Mouse (Mus musculus) heart, adult 8-10 months (tissue): ENCODE measurements around the gene Rhox3f. TPM values are rescaled to one million over a fixed set of nuclear protein-coding genes. Genes with fewer than 3 reads are reported as not detected.
"Not testable (repeated sequence)": the region's sequence is repeated elsewhere in the genome, so short reads cannot be mapped to it uniquely, and the experiment has no call there.

Experiments
- DNase-seq: peaks from one replicate; pipeline ENCODE4 v3.0.0; 2022; ENCODE audit warnings: low spot score
- total RNA-seq, 4 experiments: library from RNA; stranded (reverse); gene quantifications; 2 replicates each; pipeline ENCODE4 v1.2.4; 2022

Gene Rhox3f
- total RNA-seq: not detected

DNA sequence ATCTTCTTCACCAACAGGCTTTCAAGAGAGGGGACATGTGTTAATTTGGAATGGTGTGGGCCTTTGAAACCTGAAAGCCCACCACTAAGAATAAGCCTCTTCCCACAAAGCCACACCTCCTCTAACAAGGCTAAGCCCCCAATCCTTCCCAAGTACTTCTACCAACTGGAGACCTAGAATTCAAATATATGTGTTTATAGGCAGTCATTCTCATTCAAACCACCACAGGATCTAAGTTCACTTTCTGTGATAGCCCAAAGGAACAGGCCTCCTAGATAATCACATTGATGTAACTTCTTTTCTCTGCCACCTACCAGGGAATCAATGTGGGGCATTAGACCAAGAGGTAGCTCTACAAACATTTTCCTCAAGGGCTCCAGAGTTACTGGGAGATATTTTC lies at the start of gene Rhox3f:
Gene Rhox3f (plus strand): TSS at position 301 of the 400 bp plus-strand sequence.
- DNase-seq: not testable (repeated sequence)

DNA sequence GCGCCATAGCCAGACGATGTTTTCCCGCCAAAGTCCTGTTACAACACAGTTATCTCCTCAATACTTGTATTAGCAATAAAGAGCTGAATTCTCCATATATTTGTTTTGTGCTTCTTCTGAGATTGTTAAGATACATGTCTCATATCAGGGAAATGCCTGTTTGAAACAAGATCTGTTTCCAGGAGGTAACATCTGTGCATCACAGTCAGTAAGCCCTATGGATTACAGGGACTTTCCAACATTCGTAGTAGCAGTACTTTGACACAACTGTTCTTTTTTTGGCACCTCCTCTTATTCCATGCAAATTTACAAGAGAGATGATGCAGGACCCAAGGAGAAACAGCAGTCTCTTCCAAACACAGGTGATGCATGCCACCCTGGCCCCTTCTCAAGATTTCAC lies 39.1 kb upstream of the Rhox3f start, which contains the start of gene Rhox3e:
Gene Rhox3e (plus strand): TSS at position 301 of the 400 bp plus-strand sequence.
- DNase-seq: not testable (repeated sequence)

DNA sequence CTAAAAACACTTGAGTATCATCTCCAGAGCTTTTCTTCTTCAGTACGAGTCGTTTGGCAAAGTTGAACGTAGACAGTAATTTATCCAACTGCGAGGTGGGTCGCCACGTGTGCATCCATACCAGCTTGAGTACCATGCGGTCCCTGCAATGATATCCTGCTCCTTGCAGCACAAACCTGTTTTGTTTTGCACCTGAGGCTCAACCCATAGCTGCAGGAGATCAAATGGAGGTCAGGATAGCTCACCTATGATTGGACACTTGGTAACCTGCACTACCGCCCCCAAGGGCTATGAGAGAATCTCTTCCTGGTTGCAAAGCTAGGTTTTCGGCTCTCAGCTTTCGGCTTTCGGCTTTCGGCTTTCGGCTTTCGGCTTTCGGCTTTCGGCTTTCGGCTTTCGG lies 23.7 kb upstream of the Rhox3f start, which contains the start of gene Rhox4e:
Gene Rhox4e (plus strand): TSS at position 301 of the 400 bp plus-strand sequence.
- DNase-seq: not testable (repeated sequence)

DNA sequence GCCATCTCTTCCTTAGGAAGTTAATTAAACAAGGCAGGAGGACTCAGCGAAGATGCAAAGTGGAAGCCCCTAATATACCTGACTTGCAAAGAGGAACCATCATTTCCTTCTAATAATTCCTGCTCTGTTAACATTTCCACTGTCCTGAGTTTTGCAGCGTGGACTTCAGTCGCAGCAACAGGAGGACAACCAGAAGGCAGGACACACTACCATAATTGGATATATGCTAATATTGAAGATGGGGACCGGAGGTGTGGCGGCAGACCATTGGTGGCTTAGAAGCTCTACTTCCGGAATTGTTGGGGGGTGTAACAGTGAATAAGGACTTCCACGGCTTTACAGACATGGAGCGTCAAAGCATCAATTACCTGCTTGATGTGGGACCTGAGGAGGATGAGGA lies 9.7 kb upstream of the Rhox3f start, which contains the start of gene Rhox2f:
Gene Rhox2f (plus strand): TSS at position 301 of the 400 bp plus-strand sequence.
- not testable (repeated sequence) for DNase-seq

GRCm38 (mm10) chrX:37572638-37573037 lies 8.2 kb upstream of the Rhox3f start:
- DNase-seq: not testable (repeated sequence)

DNA sequence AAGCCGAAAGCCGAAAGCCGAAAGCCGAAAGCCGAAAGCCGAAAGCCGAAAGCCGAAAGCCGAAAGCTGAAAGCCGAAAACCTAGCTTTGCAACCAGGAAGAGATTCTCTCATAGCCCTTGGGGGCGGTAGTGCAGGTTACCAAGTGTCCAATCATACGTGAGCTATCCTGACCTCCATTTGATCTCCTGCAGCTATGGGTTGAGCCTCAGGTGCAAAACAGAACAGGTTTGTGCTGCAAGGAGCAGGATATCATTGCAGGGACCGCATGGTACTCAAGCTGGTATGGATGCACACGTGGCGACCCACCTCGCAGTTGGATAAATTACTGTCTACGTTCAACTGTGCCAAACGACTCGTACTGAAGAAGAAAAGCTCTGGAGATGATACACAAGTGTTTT lies 26.8 kb downstream of the Rhox3f start, which contains the start of gene Rhox4f:
Gene Rhox4f (minus strand): TSS at position 101 of the 400 bp plus-strand sequence.
- DNase-seq: not testable (repeated sequence)

DNA sequence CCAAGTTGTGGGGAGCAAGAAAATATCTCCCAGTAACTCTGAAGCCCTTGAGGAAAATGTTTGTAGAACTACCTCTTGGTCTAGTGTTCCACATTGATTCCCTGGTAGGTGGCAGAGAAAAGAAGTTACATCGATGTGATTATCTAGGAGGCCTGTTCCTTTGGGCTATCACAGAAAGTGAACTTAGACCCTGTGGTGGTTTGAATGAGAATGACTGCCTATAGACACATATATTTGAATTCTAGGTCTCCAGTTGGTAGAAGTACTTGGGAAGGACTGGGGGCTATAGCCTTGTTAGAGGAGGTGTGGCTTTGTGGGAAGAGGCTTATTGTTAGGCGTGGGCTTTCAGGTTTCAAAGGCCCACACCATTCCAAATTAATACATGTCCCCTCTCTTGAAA lies 47.7 kb downstream of the Rhox3f start, which contains the start of gene Rhox3g:
Gene Rhox3g (minus strand): TSS at position 101 of the 400 bp plus-strand sequence.
- DNase-seq: not testable (repeated sequence)

Other genes with a start within 250 kb of the Rhox3f start
- not detected for gene Rhox3a2, start 201.0 kb upstream of the Rhox3f start, total RNA-seq
- not detected for gene Rhox4a2, start 190.1 kb upstream of the Rhox3f start, total RNA-seq
- not detected for gene Rhox2b, start 168.9 kb upstream of the Rhox3f start, total RNA-seq
- gene Rhox4b, start 148.5 kb upstream of the Rhox3f start, total RNA-seq: not detected
- under 1 TPM in 1 of 4 experiments, not detected in 3; 0.85 TPM for gene Rhox2c, start 127.3 kb upstream of the Rhox3f start, total RNA-seq
- gene Rhox3c, start 122.4 kb upstream of the Rhox3f start, total RNA-seq: not detected
- gene Rhox4c, start 100.7 kb upstream of the Rhox3f start, total RNA-seq: not detected
- not detected for gene Rhox2d, start 87.6 kb upstream of the Rhox3f start, total RNA-seq
- gene Rhox4d, start 66.6 kb upstream of the Rhox3f start, total RNA-seq: not detected
- gene Rhox2e, start 50.5 kb upstream of the Rhox3f start, total RNA-seq: not detected
- not detected for gene Rhox3e, start 39.0 kb upstream of the Rhox3f start, total RNA-seq
- not detected for gene Rhox4e, start 23.6 kb upstream of the Rhox3f start, total RNA-seq
- not detected for gene Rhox2f, start 9.6 kb upstream of the Rhox3f start, total RNA-seq
- not detected for gene Rhox4f, start 26.7 kb downstream of the Rhox3f start, total RNA-seq
- not detected for gene Rhox3g, start 47.6 kb downstream of the Rhox3f start, total RNA-seq
- not detected for gene Rhox2g, start 62.5 kb downstream of the Rhox3f start, total RNA-seq
- gene Rhox4g, start 70.3 kb downstream of the Rhox3f start, total RNA-seq: not detected
- not detected for gene Rhox3h, start 87.8 kb downstream of the Rhox3f start, total RNA-seq
- under 1 TPM in 2 of 4 experiments, not detected in 2; 0.63 to 0.72 TPM for gene Rhox2h, start 92.3 kb downstream of the Rhox3f start, total RNA-seq
- gene Rhox5, start 223.8 kb downstream of the Rhox3f start, total RNA-seq: 1 to 10 TPM in 3 of 4 experiments, under 1 TPM in 1; 0.60 to 3.8 (median 1.6) TPM
- gene Rhox6, start 245.9 kb downstream of the Rhox3f start, total RNA-seq: not detected